Mouse (Mus musculus): Measurements from ENCODE around the gene Alpk3. TPM values are rescaled to one million over a fixed set of nuclear protein-coding genes. Genes with fewer than 3 reads are reported as not detected.

Alpk3 gene
- polyA plus RNA-seq, 1 experiment from 2014 or later = 0.17 TPM

GRCm38 (mm10) chr7:81075299-81075698 is 17.9 kb downstream of the Alpk3 start:
- Histone ChIP-seq H3K4me1 (ENCODE audit: control insufficient read depth, insufficient read depth, low read length) (no peaks in the 10 kb centered on the region), H3K4me2 (ENCODE audit: low read depth, low read length) (no peak overlapping the region), H3K27me3 (ENCODE audit: control insufficient read depth, insufficient read depth, low read length) (no peaks in the 10 kb centered on the region), H3K36me3 (replicated peaks; ENCODE audit: control insufficient read depth, insufficient read depth, low read depth, low read length) (no peaks in the 10 kb centered on the region), H3K4me3 (ENCODE audit: low read depth, low read length) (no peak overlapping the region), H3K9me3 (replicated peaks; ENCODE audit: control insufficient read depth, low read length) (no peaks in the 10 kb centered on the region), H3K9ac (replicated peaks; ENCODE audit: low read length) (no peak overlapping the region), H3K27ac (replicated peaks; ENCODE audit: low read depth, low read length) (no peak overlapping the region)
- WGBS = 58% methylated on average over 7 of the region's 7 CpGs
- no peak for DNase-seq (ENCODE audit: low spot score)
- no peak for ATAC-seq (replicated peaks; ENCODE audit: insufficient number of reproducible peaks, low FRiP score, low TSS enrichment, low read depth)

GRCm38 (mm10) chr7:81075732-81076131 is 18.3 kb downstream of the Alpk3 start:
- 80% methylated on average over 5 of the region's 5 CpGs for WGBS
- DNase-seq (ENCODE audit: low spot score) (no peak), ATAC-seq (replicated peaks; ENCODE audit: insufficient number of reproducible peaks, low FRiP score, low TSS enrichment, low read depth) (no peak)
- Histone ChIP-seq H3K4me2 (ENCODE audit: low read depth, low read length) (no peak overlapping the region), H3K27me3 (ENCODE audit: control insufficient read depth, insufficient read depth, low read length) (no peaks in the 10 kb centered on the region), H3K9ac (replicated peaks; ENCODE audit: low read length) (no peak overlapping the region), H3K36me3 (replicated peaks; ENCODE audit: control insufficient read depth, insufficient read depth, low read depth, low read length) (no peaks in the 10 kb centered on the region), H3K4me3 (ENCODE audit: low read depth, low read length) (no peak overlapping the region), H3K27ac (replicated peaks; ENCODE audit: low read depth, low read length) (no peak overlapping the region), H3K9me3 (replicated peaks; ENCODE audit: control insufficient read depth, low read length) (no peaks in the 10 kb centered on the region), H3K4me1 (ENCODE audit: control insufficient read depth, insufficient read depth, low read length) (no peaks in the 10 kb centered on the region)

- Histone ChIP-seq H3K4me1 (ENCODE audit: control insufficient read depth, insufficient read depth, low read length) (no peaks in the 10 kb centered on the region), H3K4me2 (ENCODE audit: low read depth, low read length) (no peak overlapping the region), H3K9me3 (replicated peaks; ENCODE audit: control insufficient read depth, low read length) (no peaks in the 10 kb centered on the region), H3K9ac (replicated peaks; ENCODE audit: low read length) (no peak overlapping the region), H3K4me3 (ENCODE audit: low read depth, low read length) (no peak overlapping the region), H3K27me3 (ENCODE audit: control insufficient read depth, insufficient read depth, low read length) (no peaks in the 10 kb centered on the region), H3K36me3 (replicated peaks; ENCODE audit: control insufficient read depth, insufficient read depth, low read depth, low read length) (no peaks in the 10 kb centered on the region), H3K27ac (replicated peaks; ENCODE audit: low read depth, low read length) (no peak overlapping the region)
- DNase-seq (ENCODE audit: low spot score) (no peak), ATAC-seq (replicated peaks; ENCODE audit: insufficient number of reproducible peaks, low FRiP score, low TSS enrichment, low read depth) (no peak)
- WGBS = 64% methylated on average over 6 of the region's 6 CpGs
Measured at GRCm38 (mm10) chr7:81077009-81077408, 19.6 kb downstream of the Alpk3 start.

GRCm38 (mm10) chr7:81078740-81079139 is 21.3 kb downstream of the Alpk3 start:
- no peaks in the 10 kb centered on the region for H3K27me3 ChIP-seq (ENCODE audit: control insufficient read depth, insufficient read depth, low read length)
- H3K4me1 ChIP-seq (ENCODE audit: control insufficient read depth, insufficient read depth, low read length) = no peaks in the 10 kb centered on the region
- WGBS = 92% methylated on average over 6 of the region's 6 CpGs
- no peaks in the 10 kb centered on the region for H3K36me3 ChIP-seq (replicated peaks; ENCODE audit: control insufficient read depth, insufficient read depth, low read depth, low read length)
- H3K9me3 ChIP-seq (replicated peaks; ENCODE audit: control insufficient read depth, low read length) = no peaks in the 10 kb centered on the region
- ATAC-seq (replicated peaks; ENCODE audit: insufficient number of reproducible peaks, low FRiP score, low TSS enrichment, low read depth) (no peak), DNase-seq (ENCODE audit: low spot score) (no peak)
- H3K9ac ChIP-seq (replicated peaks; ENCODE audit: low read length) = no peak overlapping the region
- H3K4me3 ChIP-seq (ENCODE audit: low read depth, low read length) = no peak overlapping the region
- H3K27ac ChIP-seq (replicated peaks; ENCODE audit: low read depth, low read length) = no peak overlapping the region
- no peak overlapping the region for H3K4me2 ChIP-seq (ENCODE audit: low read depth, low read length)

- Histone ChIP-seq H3K4me1 (ENCODE audit: control insufficient read depth, insufficient read depth, low read length) (no peaks in the 10 kb centered on the region; the same call in 1 of the 2 replicates), H3K9ac (replicated peaks; ENCODE audit: low read length) (no peak overlapping the region), H3K4me2 (ENCODE audit: low read depth, low read length) (no peak overlapping the region), H3K4me3 (ENCODE audit: low read depth, low read length) (no peak overlapping the region), H3K36me3 (replicated peaks; ENCODE audit: control insufficient read depth, insufficient read depth, low read depth, low read length) (no peaks in the 10 kb centered on the region), H3K9me3 (replicated peaks; ENCODE audit: control insufficient read depth, low read length) (no peaks in the 10 kb centered on the region), H3K27ac (replicated peaks; ENCODE audit: low read depth, low read length) (no peak overlapping the region), H3K27me3 (ENCODE audit: control insufficient read depth, insufficient read depth, low read length) (no peaks in the 10 kb centered on the region)
- ATAC-seq (replicated peaks; ENCODE audit: insufficient number of reproducible peaks, low FRiP score, low TSS enrichment, low read depth) (no peak), DNase-seq (ENCODE audit: low spot score) (no peak)
- 58% methylated on average over 18 of the region's 18 CpGs for WGBS
Measured at GRCm38 (mm10) chr7:81093420-81093965, 36.1 kb downstream of the Alpk3 start.

- H3K27me3 ChIP-seq (ENCODE audit: control insufficient read depth, insufficient read depth, low read length) = 0 out of 2 replicates have a peak, but pooled peaks cover 2% of the 10 kb centered on the region
- H3K27ac ChIP-seq (replicated peaks; ENCODE audit: low read depth, low read length) = no peak overlapping the region
- no peak overlapping the region for H3K4me3 ChIP-seq (ENCODE audit: low read depth, low read length)
- H3K4me1 ChIP-seq (ENCODE audit: control insufficient read depth, insufficient read depth, low read length) = no peaks in the 10 kb centered on the region; the same call in 1 of the 2 replicates
- no peak overlapping the region for H3K9ac ChIP-seq (replicated peaks; ENCODE audit: low read length)
- H3K9me3 ChIP-seq (replicated peaks; ENCODE audit: control insufficient read depth, low read length) = no peaks in the 10 kb centered on the region
- H3K4me2 ChIP-seq (ENCODE audit: low read depth, low read length) = no peak overlapping the region
- DNase-seq (ENCODE audit: low spot score) (no peak), ATAC-seq (replicated peaks; ENCODE audit: insufficient number of reproducible peaks, low FRiP score, low TSS enrichment, low read depth) (no peak)
- WGBS = 75% methylated on average over 6 of the region's 6 CpGs
- no peaks in the 10 kb centered on the region for H3K36me3 ChIP-seq (replicated peaks; ENCODE audit: control insufficient read depth, insufficient read depth, low read depth, low read length)
Measured at GRCm38 (mm10) chr7:81094104-81094757, 36.8 kb downstream of the Alpk3 start.

- Histone ChIP-seq H3K27ac (replicated peaks; ENCODE audit: low read depth, low read length) (no peak overlapping the region), H3K9ac (replicated peaks; ENCODE audit: low read length) (no peak overlapping the region), H3K4me2 (ENCODE audit: low read depth, low read length) (no peak overlapping the region), H3K36me3 (replicated peaks; ENCODE audit: control insufficient read depth, insufficient read depth, low read depth, low read length) (no peaks in the 10 kb centered on the region), H3K9me3 (replicated peaks; ENCODE audit: control insufficient read depth, low read length) (no peaks in the 10 kb centered on the region), H3K27me3 (ENCODE audit: control insufficient read depth, insufficient read depth, low read length) (0 out of 2 replicates have a peak, but pooled peaks cover 2% of the 10 kb centered on the region), H3K4me3 (ENCODE audit: low read depth, low read length) (no peak overlapping the region), H3K4me1 (ENCODE audit: control insufficient read depth, insufficient read depth, low read length) (no peaks in the 10 kb centered on the region)
- WGBS = 89% methylated on average over 5 of the region's 5 CpGs
- ATAC-seq (replicated peaks; ENCODE audit: insufficient number of reproducible peaks, low FRiP score, low TSS enrichment, low read depth) = no peak
- DNase-seq (ENCODE audit: low spot score) = no peak
Measured at GRCm38 (mm10) chr7:81100341-81100740, 42.9 kb downstream of the Alpk3 start.

GRCm38 (mm10) chr7:81102854-81103253 is 45.5 kb downstream of the Alpk3 start:
- Histone ChIP-seq H3K27me3 (ENCODE audit: control insufficient read depth, insufficient read depth, low read length) (0 out of 2 replicates have a peak, but pooled peaks cover 2% of the 10 kb centered on the region), H3K9ac (replicated peaks; ENCODE audit: low read length) (no peak overlapping the region), H3K9me3 (replicated peaks; ENCODE audit: control insufficient read depth, low read length) (no peaks in the 10 kb centered on the region), H3K4me1 (ENCODE audit: control insufficient read depth, insufficient read depth, low read length) (no peaks in the 10 kb centered on the region), H3K4me3 (ENCODE audit: low read depth, low read length) (no peak overlapping the region), H3K4me2 (ENCODE audit: low read depth, low read length) (no peak overlapping the region), H3K27ac (replicated peaks; ENCODE audit: low read depth, low read length) (no peak overlapping the region), H3K36me3 (replicated peaks; ENCODE audit: control insufficient read depth, insufficient read depth, low read depth, low read length) (no peaks in the 10 kb centered on the region)
- ATAC-seq (replicated peaks; ENCODE audit: insufficient number of reproducible peaks, low FRiP score, low TSS enrichment, low read depth) (no peak), DNase-seq (ENCODE audit: low spot score) (no peak)
- 92% methylated on average over 7 of the region's 7 CpGs for WGBS
